Mouse (Mus musculus) mouse embryonic stem cell (cell line): Measurements from ENCODE around the gene Gm1123.

ENCODE experiments used
- in situ Hi-C, 2 experiments: fragments of 300-500 bp; cut with MboI; formaldehyde crosslinking; loops; 1 replicate in 1 of 2; 3 replicates in 1 of 2; pipeline ENCODE4 v1.14.3; 2019 to 2020; ENCODE audit warnings: low sequenced_read_pairs in 2 of 2, low pct_unique_long_range_greater_than_20kb in 1 of 2, mixed read lengths in 1 of 2; ENCODE audit not compliant: unreplicated experiment in 1 of 2

The Gm1123 gene

DNA sequence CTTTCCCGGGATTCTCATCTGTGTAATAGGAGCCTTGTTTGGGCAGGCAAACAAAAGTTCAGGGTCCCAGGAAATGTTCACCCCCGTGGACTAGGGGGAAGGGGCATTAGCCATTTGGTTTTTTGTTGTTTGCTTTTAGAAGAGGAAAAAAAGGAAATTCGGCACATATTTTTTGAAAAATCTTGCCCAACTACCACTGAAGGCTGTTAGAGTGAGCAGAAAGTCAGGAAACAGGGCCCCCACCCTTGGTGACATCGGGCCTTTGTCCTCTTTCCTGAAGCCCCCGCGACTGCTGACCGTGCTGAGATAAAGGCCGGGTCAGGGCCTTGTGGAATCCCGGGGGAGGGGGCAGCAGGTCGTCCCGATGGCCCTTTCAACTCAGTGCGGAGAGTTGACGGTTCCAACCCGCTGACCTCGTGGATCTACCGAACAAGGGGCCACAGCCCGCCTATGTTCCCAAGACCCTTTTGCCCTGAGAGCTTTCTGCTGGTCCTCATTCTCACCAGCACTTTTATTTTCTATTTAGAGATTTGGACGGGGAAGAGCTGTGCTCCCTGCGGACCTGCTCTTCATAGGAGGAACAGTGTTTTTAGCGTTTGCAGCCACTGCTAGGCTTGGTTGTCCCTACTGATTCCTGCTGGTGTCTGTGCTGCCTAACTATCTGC, 72.9 kb downstream of the Gm1123 start:
- in situ Hi-C loops, result no loop called here

DNA sequence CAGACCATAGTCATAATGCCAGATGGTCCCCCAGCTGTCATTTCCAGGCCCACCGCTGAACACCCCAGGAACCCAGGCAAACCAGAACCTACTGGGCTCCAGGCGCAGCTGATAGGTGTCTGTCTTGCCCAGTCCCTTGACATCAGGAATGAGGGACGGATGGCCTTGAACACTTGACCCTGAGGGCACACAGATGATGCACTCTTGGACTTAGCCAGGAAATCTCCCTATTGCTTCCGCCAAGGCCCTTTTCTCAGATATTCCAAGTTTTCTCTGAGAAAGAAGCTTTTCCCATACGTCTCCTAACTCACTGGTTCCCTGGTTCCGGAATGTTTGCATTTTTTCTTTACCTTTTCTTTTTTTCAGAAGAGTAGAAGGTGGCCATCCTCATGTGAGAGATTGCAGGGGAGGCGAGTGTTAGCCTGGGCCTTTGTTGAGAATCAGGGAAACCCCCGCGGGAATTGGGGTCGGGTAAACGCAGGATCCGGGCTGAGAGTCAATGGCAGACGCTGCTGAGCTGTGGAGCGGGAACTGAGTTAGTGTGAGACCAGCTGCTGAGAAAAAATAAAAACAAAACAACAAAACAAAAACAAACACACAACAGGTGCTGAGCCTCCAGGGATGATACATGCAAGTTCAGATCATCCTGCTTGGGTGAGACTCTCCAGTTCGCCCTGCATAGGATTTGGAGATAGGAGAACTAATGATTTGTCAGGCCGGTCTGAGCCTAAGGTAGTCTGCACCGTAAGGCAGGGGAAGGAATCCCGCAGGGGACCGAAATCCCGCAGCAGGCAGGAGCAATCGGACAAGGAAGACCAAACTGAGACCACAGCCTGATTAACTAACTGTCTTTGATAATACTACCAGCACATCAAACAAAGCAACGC, 73.7 kb downstream of the Gm1123 start:
- in situ Hi-C loops, result no loop called here

DNA sequence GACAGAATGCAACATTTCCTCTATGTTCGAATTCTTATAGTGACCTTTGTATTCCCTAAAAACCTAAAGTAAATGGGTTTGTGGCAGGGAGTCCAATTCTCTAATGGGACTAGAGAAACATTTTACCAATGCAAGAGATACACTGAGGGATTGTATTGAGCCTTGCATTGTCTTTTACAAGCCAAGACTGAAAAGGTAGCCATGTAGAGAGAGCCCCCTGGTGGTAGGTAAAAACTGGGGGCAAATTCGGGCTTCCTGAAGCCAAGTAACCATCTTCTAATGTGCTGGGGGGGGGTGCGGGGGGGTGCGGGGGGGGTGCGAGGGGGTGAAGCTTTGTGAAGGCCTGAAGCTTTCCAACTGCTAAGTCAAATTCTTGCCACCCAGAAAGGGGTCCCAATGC, 75.2 kb downstream of the Gm1123 start:
- in situ Hi-C loops, result no loop called here

DNA sequence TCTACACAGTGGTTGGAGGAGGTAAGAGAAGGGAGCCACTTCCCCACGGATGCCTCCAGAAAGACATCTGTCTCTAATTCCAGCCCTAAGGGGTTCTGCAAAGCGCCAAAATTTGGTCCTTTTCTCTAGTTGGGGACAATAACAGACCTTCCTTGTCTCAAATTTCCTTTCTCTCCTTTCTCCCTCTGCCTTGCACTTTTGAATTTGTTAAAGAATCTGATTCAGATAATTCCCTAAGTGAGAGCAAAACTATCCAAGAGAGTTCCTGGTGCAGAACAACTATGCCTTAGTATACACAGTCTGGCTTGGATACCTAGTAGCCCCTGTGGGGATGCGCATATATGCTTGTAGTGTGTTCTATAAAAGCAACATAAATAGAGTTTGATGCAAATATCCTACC, 75.7 kb downstream of the Gm1123 start:
- in situ Hi-C loops, result loop anchor here in 1 of 2 experiments (10.0 kb wide), 1 partner anchor 915 kb away; the partner anchor contains the start of gene Sox14

DNA sequence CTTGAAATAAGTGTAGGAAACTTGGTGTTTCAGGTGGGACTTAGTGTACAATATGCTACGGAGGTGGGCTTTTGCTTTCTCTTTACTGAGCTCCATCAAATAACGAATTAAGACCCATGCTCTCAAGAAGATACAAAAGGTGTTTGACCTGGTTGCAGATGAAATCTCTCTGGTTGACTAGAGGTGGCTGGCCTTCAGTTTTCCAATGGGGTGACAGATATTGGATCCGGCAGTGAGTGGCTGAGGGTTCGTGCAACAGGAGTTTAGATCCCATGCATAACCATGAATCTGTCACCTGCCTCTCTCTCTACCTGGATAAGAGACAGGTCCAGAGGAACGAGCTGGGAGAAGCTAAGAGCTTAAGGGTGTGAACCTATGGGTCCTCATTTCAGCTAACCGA, 76.9 kb downstream of the Gm1123 start:
- in situ Hi-C loops, result loop anchor here in 1 of 2 experiments (10.0 kb wide), 1 partner anchor 916 kb away; the partner anchor contains the start of gene Sox14

DNA sequence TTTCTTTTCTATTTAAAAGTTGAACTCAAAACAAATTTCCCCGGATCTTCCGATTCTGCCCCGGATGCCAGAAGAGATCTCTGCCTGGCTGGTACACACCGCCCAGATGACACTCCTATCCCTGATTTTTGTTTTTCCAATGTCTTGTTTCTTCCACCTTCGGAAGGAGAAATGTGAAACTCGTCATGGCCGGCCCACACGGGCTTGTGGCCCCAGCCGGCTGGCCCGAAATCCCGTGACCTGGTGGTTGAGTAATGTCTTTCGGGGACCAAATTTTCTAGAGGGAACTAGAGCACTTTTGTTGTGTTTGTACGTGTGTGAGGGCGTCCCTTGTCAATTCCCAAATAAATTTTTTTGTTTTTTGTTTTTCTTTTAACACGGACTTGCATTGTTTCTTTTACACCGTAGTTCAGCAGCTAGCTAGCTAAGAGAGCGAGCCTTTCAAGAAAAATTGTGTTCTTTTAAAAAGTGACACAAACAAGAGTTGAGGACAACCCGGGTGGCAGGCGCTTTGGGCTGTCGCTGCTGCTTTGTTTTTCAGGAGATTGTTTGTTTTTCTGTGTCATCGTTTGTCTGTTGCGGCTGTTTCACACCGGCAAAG, 77.7 kb downstream of the Gm1123 start:
- in situ Hi-C loops, result loop anchor here in 1 of 2 experiments (10.0 kb wide), 1 partner anchor 917 kb away; the partner anchor contains the start of gene Sox14
